Mouse (Mus musculus) hindlimb bud, embryonic 11.5 days (tissue): ENCODE data around the gene Ak5.
"Not testable (repeated sequence)": the region's sequence is repeated elsewhere in the genome, so short reads cannot be mapped to it uniquely, and the experiment has no call there.

ENCODE experiments used
- DNase-seq: peaks from one replicate; pipeline ENCODE4 v3.0.0-alpha.2; 2012; ENCODE audit warnings: low read depth, low spot score; ENCODE audit errors: extremely low spot score

Gene Ak5

DNA sequence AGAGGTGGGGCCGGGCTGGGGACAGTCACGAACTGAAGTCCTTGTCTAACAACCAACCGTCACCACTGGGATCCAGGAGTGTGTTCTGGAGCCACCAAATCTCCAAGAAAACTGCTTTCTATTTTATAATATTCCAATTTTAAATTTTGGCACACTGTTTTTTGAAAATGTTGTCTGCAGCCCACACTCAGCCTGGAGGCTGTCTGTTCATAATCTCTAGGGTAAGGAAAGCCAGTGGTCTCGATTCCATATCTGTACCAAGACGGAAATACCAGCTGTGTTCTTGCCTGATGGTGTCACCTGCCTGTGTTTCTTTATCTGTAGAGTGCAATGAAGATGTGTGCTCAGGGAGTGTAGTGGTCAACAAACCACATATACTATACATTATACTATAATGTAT, 23.6 kb downstream of the Ak5 start:
- DNase-seq = no peak

DNA sequence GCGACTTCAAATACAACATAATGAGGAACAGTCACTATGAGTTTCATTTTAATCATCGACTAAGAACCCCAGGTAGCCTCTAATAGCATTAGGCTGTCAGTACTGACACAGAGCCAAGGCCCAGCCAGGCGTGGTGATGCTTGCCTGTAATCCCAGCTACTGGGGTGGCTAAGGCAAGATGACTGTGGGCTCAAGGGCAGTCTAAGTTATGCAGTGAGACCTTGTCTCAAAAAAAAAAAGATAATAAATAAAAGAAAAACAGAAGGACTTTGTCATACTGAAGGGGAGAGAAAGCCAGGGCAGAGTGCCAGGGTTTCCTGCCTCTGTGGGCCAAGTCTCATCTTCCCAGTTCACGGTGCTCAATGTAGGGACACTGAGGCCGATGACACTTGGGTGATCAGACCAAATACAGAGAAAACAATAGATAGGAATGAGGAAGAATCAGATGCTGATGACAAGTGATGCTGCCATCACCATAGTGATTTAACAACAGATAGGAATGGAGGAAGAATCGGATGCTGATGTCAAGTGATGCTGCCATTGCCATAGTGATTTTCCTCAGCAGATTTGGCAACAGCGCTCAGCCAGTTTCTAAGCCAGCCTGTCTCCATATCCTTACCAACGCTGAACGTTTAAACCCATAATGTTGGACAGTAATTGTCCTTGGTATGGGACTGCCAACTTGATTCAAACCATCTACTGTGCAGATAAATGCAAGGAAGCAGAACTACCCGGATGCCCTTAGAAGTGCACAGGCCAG, 42.9 kb downstream of the Ak5 start:
- DNase-seq = no peak

GRCm38 (mm10) chr3:152620534-152620933, 47.6 kb downstream of the Ak5 start:
- no peak for DNase-seq

GRCm38 (mm10) chr3:152620058-152620457, 48.1 kb downstream of the Ak5 start:
- DNase-seq = no peak

DNA sequence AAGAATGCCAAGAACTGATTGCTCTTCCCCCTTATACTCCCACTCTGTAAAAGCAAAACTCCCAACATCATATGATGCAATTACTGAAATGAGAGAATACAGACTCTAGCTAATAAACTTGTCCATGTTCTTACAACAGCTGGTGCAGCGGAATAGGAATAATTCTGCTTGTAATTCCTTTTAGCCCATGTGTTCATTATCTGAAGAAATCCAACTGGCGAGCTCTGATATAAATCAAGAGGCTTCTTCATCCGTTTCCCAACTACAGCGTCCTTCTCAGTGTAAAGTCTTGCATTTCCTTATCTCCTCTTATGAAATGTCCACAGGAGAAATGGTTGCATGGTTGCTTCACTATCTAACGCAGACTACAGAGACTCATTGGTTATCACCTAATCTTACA, 59.1 kb downstream of the Ak5 start:
- no peak for DNase-seq

GRCm38 (mm10) chr3:152605849-152606248, 62.3 kb downstream of the Ak5 start:
- DNase-seq = no peak

- no peak for DNase-seq
Measured at GRCm38 (mm10) chr3:152599679-152600078, 68.5 kb downstream of the Ak5 start.

DNA sequence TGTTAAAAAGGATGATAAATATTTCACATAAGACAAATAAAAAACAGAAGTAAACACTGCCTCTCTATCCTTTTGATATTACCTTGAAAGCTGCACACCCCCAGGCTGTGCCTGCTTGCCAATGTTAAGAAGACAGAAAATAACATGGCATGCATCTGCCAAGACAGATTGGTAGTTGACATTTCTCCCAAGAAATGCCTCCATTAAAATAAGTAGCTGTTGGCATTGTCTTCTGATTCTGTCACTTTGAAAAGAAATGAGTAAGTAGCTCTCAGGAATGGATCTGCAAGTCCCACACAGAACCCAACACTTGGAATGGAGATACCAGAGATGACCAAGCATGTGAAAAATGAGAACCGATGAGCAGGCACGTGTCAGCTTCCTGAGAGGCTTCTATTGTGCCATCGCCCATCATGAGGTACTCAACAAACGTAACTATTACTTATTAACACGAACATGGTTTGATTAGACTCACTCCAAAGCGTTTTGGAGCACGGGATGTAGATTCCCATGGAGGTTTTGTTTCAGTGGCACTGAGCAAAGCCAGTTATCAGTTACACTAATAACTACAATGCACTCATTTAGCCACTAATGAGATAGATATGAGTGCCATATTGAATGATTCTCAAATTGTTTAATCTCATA, 71.6 kb downstream of the Ak5 start:
- no peak for DNase-seq

DNA sequence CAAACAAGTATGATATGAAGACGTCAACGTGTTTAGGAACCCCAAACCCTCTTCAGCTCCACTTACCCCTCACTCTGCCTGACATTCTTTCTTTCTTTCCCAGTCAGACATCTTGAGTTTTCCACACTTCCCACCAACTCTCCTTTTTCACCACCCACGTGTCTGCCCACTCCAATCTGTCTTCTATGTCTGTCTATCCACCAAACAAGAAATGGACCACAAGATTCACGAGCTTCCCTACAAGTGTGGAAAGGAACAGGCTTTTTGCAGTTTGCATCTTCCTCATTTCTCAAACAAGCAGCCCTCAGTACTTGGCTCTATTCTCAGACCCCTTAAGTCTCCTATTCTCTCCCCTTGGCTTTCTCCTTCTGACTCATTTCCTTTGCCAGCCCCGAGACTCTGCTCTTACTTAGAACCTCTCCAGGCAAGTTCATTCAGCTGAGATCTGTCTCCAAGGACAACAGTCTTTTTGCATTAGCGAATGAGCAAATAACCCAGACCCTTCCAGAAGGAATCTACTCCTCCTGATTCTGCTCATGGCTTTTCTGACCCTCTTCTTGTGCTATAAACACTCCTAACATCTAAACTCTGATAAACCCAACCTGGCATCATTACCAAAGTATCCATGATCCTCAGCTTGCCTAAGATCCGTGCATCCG, 75.3 kb downstream of the Ak5 start:
- no peak for DNase-seq

DNA sequence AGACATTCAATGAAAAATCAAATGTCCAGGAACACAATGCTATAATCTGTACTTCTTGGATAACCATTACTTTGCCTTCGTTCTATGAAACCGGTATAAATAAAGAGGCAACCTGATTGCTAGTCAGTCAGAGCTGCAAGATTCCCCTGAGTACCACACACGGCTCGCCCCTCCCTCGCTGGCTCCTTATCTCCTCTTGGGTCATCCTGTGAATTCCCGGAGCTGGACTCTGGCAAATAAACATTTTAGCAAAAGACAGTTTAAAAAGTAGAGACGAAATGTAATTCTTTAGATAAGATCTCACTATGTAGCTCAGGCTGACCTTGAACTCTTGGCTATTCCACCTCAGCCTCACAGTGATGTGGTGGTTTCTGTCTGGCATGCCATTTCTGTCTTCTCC, 77.7 kb downstream of the Ak5 start:
- no peak for DNase-seq

DNA sequence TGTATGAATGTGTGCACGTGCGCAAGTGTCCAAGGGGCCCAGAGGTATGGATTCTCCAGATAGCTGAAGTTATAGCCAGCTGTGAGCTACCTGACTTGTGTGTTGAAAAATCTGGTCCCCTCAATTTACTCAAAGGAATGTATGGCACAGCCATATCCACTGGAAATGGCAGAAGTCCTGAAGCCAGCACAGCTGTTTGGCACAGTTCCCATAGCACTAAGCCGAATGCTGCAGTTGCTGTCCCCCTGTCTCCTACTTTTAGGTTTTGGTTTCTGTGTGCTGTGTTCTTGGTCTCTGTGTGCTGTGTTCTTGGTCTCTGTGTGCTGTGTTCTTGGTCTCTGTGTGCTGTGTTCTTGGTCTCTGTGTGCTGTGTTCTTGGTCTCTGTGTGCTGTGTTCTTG, 79.1 kb downstream of the Ak5 start:
- not testable (repeated sequence) for DNase-seq

- DNase-seq = no peak
Measured at GRCm38 (mm10) chr3:152587007-152587406, 81.2 kb downstream of the Ak5 start.

DNA sequence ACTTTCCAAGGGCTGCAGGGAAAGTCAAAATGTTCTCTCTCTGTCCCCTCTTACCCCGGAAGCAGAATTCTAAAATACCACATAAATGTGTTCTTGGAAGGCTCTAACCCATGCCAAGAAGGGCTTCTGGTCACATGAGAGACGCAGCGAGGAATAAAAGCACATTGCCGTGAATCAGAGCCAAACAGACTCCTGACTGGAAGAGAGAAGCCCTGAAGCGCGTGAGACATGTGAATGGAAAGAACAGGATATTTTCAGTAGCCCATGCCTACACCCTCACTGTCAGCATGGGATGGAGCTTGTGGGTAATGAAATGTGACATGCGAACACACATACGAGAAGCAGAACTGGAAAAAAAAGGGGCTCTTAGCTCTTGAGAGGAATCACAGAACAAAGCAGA, 82.0 kb downstream of the Ak5 start:
- DNase-seq = no peak

GRCm38 (mm10) chr3:152585581-152585980, 82.6 kb downstream of the Ak5 start:
- DNase-seq = no peak

- no peak for DNase-seq
Measured at GRCm38 (mm10) chr3:152583033-152583432, 85.1 kb downstream of the Ak5 start.

DNA sequence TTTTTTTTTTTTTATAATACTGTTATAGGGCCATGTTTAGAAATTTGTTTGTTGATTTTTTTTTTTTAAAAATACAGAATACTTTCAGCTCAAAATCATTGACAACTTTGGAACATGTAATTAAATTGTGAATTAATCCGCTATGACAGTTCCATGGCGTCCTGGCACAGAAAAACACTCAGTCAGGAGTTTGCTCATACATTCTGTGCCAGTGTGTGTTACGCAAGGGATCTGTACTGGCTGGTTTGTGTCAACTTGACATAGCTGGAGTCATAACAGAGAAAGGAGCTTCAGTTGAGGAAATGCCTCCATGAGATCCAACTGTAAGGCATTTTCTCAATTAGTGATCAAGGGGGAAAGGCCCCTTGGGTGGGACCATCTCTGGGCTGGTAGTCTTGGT, 86.3 kb downstream of the Ak5 start:
- not testable (repeated sequence) for DNase-seq

- no peak for DNase-seq
Measured at GRCm38 (mm10) chr3:152579984-152580591, 88.1 kb downstream of the Ak5 start.

DNA sequence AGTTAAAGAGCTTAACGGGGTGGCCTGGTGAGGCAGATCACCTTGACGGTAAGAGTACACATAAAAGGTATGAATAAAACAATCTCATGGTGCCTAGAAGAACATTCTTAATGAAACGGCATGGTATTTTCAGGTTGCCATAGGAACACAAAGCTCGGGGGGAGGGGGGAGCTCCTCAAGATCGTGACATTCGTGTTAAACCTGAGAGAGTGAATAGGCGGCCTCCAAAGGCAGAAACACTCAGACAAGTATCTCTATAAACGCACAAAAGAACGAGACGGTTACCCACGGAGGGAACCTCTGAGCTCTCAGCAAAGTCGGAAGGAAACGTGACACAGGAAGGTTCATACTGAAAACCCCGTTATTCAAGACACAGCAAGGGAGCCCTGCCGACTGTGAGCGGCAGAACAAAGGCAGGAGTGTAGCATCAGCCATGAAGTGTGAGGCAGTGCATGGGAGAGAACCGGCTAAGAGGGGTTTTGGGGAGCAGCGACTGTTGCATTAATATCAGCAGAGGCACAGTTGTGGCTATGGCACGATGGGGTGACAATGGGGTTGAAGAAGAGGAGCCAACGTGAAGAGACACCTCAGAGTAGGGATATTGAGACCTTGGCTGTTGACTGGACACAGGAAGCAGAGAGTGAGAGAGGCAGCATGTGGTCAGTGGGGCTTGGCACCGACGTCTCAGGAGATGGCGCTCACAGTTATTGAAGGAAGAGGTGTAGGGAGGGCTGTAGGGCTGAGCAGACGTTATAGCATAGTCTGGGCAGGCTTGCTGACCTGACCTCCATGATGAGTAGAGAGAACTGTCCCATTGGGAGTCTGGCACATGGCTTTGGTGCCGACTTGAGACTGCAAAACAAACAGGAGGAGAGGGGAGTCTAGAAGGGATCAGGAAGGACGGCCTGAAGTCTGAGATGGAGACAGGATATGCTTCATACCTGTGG, 89.6 kb downstream of the Ak5 start:
- no peak for DNase-seq

DNA sequence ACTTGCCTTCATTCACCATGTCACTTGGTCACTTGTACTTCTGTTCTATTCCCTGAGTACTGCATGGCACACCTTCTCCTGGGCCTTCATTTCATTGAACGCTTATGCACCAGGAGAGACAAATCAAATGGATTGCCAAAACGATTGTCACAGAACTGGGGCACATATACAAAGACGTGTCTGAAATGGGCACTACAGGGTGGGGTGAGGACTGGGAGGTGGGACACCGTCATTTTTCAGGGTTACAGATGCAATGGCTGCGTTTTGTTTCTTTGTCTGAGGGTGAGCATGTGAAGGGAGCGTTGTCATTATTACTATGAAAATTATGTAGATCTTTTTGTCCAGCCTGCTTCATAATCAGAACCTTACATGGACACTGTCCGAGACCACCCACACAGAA, 90.4 kb downstream of the Ak5 start:
- DNase-seq = no peak

GRCm38 (mm10) chr3:152577273-152577672, 90.9 kb downstream of the Ak5 start:
- DNase-seq = no peak

GRCm38 (mm10) chr3:152569242-152569605, 98.9 kb downstream of the Ak5 start:
- DNase-seq = no peak
